Mouse (Mus musculus): ENCODE data around the gene Mycbp2.

- no peak for TF ChIP-seq GATA1 (IDR thresholded peaks at IDR 0.05; ENCODE audit: borderline replicate concordance, low read length)
- no peak for TF ChIP-seq FLI1 (IDR thresholded peaks at IDR 0.05; ENCODE audit: low read length)
Observed at GRCm38 (mm10) chr14:103345858-103346728, 521 bp downstream of the Mycbp2 start.

All from megakaryocyte, embryonic 14.5 days (primary cell).